Mouse (Mus musculus) ES-E14 (cell line): Measurements from ENCODE around the gene Wbp2.

Source experiments
- CHD2 ChIP-seq: IDR thresholded peaks from 2 replicates; pipeline ENCODE4 v1.6.1; 2014; ENCODE audit warnings: mild to moderate bottlenecking, low read depth, low read length, inconsistent platforms
- HCFC1 ChIP-seq: IDR thresholded peaks from 2 replicates; pipeline ENCODE4 v1.6.1; 2012; ENCODE audit warnings: low read length, inconsistent platforms, borderline replicate concordance; ENCODE audit not compliant: insufficient read depth
- MAFK ChIP-seq: IDR thresholded peaks from 2 replicates; pipeline ENCODE4 v1.6.1; 2014; ENCODE audit warnings: mild to moderate bottlenecking, low read depth, low read length, inconsistent platforms; ENCODE audit not compliant: insufficient read depth

DNA sequence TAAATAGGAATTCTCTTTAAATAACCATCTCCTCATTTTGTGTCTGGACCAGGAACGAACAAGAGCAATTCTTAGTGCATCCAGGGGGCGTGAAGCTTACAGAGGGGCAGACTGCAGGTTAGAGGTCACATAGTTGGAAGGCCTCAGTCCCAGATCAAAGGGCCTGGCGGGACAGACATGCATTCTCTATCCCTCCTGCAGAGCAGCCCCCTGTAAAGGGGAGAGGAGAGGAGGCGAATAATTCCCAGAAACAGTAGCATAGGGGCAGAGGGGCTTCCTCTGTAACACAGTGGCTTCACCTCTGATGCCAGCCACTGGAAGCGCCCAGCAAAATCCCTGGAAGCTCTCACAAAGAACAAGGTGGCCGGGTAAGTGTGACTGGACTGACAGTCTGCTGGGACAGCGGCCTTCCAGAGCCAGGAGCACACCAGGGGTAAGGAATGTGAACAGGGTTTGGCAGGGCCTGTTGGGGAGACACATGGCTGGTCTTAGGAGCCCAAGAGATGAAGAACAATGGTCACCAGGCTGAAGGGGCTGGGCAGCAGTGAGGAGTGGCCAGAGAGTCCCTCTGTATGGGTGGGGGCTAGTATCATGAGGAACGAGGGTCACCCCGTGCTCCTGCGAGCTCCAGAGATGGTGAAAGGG lies 8.0 kb downstream of the Wbp2 start:
- TF ChIP-seq HCFC1 (no peak), MAFK (no peak), CHD2 (no peak)
